Mouse (Mus musculus) limb, embryonic 15.5 days (tissue): Measurements from ENCODE around the gene Kirrel2. TPM values are rescaled to one million over a fixed set of nuclear protein-coding genes. Genes with fewer than 3 reads are reported as not detected.
A peak's percentile ranks its signal among the peaks of the same experiment; 100 is the strongest.

Experiments used
- ATAC-seq: fragments of 200-750 bp; cut with Nextera tagmentation; 2 replicates; pipeline ENCODE4 v1.8.0; 2017; ENCODE audit warnings: low read depth, moderate TSS enrichment; ENCODE audit not compliant: insufficient number of reproducible peaks, low FRiP score, low TSS enrichment
- H3K27ac ChIP-seq: fragments of 300-500 bp; sonication (generic); 2 replicates; pipeline ENCODE4 v1.5.1; 2015; ENCODE audit warnings: moderate library complexity, mild to moderate bottlenecking, inconsistent platforms
- H3K27me3 ChIP-seq: fragments of 300-500 bp; sonication (generic); 2 replicates; pipeline ENCODE4 v1.6.1; 2015; ENCODE audit warnings: inconsistent platforms
- H3K36me3 ChIP-seq: fragments of 300-500 bp; sonication (generic); 2 replicates; pipeline ENCODE4 v1.6.1; 2015; ENCODE audit warnings: inconsistent platforms
- H3K4me1 ChIP-seq: fragments of 300-500 bp; sonication (generic); 2 replicates; pipeline ENCODE4 v1.6.1; 2015; ENCODE audit warnings: inconsistent platforms
- H3K4me2 ChIP-seq: fragments of 300-500 bp; sonication (generic); 2 replicates; pipeline ENCODE4 v1.6.1; 2015; ENCODE audit warnings: mild to moderate bottlenecking, inconsistent platforms
- H3K4me3 ChIP-seq: fragments of 300-500 bp; sonication (generic); 2 replicates; pipeline ENCODE4 v1.5.1; 2015; ENCODE audit warnings: mild to moderate bottlenecking, inconsistent platforms
- H3K9ac ChIP-seq: fragments of 300-500 bp; sonication (generic); 2 replicates; pipeline ENCODE4 v1.6.1; 2015; ENCODE audit warnings: inconsistent platforms
- H3K9me3 ChIP-seq: fragments of 300-500 bp; sonication (generic); 2 replicates; pipeline ENCODE4 v1.6.1; 2016; ENCODE audit warnings: inconsistent platforms
- WGBS: fragments of 180-500 bp; shearing (Covaris S2); methylation state at CpG from one replicate; pipeline ENCODE4 v1.1.7; 2015; 5-methylcytosine and 5-hydroxymethylcytosine counted together
- polyA plus RNA-seq: library from polyadenylated mRNA; unstranded; fragments of >200 nt; fragmentation: Nextera tagmentation; extraction: Ambion mirVana; gene quantifications from 2 replicates; pipeline ENCODE4 v1.2.1, GENCODE M21; 2015

Gene Kirrel2
- polyA plus RNA-seq, 1 experiment from 2014 or later: 0.04 TPM

DNA sequence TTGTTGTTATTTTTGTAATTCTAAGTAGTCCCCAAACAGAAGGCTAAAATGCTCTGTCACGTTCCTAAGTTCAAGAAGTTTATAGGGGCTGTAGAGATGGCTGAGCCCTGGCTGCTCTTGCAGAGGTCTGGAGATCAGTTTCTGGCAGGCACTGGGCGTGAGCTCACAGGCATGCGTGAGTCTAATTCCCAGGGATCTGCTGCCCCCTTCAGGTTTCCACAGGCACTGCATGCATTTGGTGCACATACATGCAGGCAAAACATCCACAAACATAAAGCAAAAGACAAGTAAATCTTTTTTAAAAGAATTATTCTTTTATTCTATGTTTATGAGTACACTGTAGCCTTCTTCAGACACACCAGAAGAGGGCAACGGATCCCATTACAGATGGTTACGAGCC, 14.9 kb upstream of the Kirrel2 start:
- Histone ChIP-seq H3K36me3 (no peaks in the 10 kb centered on the region), H3K4me1 (no peaks in the 10 kb centered on the region), H3K4me3 (no peak overlapping the region), H3K4me2 (no peak overlapping the region), H3K27me3 (peaks cover 26% of the 10 kb centered on the region), H3K27ac (no peak overlapping the region), H3K9ac (no peak overlapping the region), H3K9me3 (no peaks in the 10 kb centered on the region)
- no peak for ATAC-seq
- WGBS: 42% methylated on average over 5 of the region's 5 CpGs

DNA sequence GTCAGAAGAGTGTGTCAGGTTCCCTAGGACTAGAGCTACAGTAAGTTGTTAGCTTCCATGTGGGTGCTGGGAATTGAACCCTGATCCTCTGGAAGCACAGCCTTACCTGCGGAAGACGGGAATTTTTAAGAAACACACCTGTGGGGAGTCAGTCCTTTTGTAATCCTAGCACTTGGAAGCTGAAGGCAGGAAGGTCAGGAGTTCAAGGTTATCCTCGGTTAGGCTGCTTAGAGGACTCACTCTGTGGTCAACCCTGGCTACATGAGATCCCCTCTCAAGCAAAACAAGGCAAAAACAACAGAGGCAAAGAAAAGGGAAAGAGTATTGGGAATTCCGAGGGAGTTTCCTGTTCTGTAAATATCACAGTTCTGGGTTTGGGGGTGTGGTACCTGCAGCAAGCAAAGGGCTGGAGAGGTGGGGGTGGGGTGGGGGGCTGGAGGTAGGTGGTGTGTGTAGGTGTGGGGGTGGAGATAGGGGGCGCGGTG, 7.4 kb upstream of the Kirrel2 start:
- no peaks in the 10 kb centered on the region for H3K4me1 ChIP-seq

DNA sequence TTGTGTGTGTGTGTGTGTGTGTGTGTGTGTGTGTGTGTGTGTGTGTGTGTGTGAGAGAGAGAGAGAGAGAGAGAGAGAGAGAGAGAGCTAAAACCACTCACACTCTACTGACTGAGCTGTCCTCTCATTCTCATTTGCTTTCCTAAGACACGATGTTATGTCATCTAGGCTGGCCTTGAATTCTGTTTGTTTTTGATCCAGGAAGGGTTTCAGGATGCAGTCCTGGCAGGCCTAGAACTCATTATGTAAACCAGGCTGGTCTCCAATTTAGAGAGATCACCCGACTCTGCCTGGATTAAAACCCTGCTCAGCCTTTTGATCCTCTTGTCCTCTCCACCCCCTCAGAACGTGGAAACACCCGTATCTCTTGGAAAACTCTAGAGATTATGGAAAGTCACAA, 6.5 kb upstream of the Kirrel2 start:
- H3K27me3 ChIP-seq: peaks cover 93% of the 10 kb centered on the region
- no peaks in the 10 kb centered on the region for H3K36me3 ChIP-seq
- no peak overlapping the region for H3K27ac ChIP-seq
- H3K9ac ChIP-seq: no peak overlapping the region
- no peaks in the 10 kb centered on the region for H3K4me1 ChIP-seq
- no peak for ATAC-seq
- no peak overlapping the region for H3K4me2 ChIP-seq
- H3K9me3 ChIP-seq: no peaks in the 10 kb centered on the region
- 24% methylated on average over 4 of the region's 4 CpGs for WGBS
- no peak overlapping the region for H3K4me3 ChIP-seq

More for the DNA sequence above, 7.4 kb upstream of the Kirrel2 start:
- Histone ChIP-seq H3K27ac (no peak overlapping the region), H3K4me2 (no peak overlapping the region), H3K9ac (no peak overlapping the region), H3K27me3 (peaks cover 86% of the 10 kb centered on the region), H3K36me3 (no peaks in the 10 kb centered on the region), H3K9me3 (no peaks in the 10 kb centered on the region), H3K4me3 (no peak overlapping the region)
- ATAC-seq: no peak
- 9% methylated on average over 6 of the region's 6 CpGs for WGBS

DNA sequence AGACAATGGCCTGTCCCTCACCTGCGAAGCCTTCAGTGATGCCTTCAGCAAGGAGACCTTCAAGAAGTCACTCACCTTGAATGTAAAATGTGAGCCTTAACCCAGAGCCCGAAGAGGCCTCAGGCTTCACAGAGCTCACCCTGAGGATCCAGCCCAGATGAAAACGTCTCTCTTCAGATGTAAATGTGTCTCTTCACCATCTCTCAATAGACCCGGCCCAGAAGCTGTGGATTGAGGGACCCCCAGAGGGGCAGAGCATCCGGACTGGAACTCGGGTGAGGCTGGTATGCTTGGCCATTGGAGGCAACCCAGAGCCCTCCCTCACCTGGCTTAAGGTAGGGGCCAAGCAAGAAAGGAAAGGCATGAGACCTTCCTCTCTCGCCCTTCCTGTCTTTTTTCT, 6.1 kb upstream of the Kirrel2 start:
- no peak for ATAC-seq
- WGBS: 29% methylated on average over 7 of the region's 7 CpGs
- H3K27ac ChIP-seq: no peak overlapping the region
- peaks cover 96% of the 10 kb centered on the region for H3K27me3 ChIP-seq
- no peak overlapping the region for H3K4me3 ChIP-seq
- H3K4me2 ChIP-seq: no peak overlapping the region
- no peaks in the 10 kb centered on the region for H3K9me3 ChIP-seq
- H3K9ac ChIP-seq: no peak overlapping the region
- H3K36me3 ChIP-seq: no peaks in the 10 kb centered on the region
- no peaks in the 10 kb centered on the region for H3K4me1 ChIP-seq

DNA sequence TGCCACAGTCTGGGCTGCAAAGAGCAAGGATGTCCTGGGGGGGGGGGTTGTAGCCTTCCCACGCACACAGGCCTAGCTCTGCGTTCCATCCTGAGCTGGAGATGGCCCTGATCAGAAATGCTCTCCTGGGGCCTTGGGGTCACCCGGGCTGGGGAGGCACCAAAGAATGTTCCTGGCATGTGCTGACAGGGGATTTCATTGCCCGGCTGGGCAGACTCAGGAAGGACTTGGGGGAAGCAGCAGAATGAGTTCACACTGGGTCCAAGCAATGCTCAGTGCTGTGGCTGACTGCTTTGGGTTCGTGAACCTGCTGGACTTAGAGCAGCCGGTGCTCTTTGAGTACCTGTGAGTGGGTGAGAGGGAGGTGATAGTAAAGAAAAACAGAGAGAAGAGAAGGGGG, 2.0 kb upstream of the Kirrel2 start:
- H3K9me3 ChIP-seq: no peaks in the 10 kb centered on the region
- H3K27me3 ChIP-seq: peaks cover 96% of the 10 kb centered on the region
- H3K4me2 ChIP-seq: no peak overlapping the region
- peaks cover 23% of the 10 kb centered on the region for H3K4me1 ChIP-seq
- ATAC-seq: no peak
- WGBS: 32% methylated on average over 6 of the region's 6 CpGs
- H3K27ac ChIP-seq: no peak overlapping the region
- H3K9ac ChIP-seq: no peak overlapping the region
- no peaks in the 10 kb centered on the region for H3K36me3 ChIP-seq
- H3K4me3 ChIP-seq: no peak overlapping the region

DNA sequence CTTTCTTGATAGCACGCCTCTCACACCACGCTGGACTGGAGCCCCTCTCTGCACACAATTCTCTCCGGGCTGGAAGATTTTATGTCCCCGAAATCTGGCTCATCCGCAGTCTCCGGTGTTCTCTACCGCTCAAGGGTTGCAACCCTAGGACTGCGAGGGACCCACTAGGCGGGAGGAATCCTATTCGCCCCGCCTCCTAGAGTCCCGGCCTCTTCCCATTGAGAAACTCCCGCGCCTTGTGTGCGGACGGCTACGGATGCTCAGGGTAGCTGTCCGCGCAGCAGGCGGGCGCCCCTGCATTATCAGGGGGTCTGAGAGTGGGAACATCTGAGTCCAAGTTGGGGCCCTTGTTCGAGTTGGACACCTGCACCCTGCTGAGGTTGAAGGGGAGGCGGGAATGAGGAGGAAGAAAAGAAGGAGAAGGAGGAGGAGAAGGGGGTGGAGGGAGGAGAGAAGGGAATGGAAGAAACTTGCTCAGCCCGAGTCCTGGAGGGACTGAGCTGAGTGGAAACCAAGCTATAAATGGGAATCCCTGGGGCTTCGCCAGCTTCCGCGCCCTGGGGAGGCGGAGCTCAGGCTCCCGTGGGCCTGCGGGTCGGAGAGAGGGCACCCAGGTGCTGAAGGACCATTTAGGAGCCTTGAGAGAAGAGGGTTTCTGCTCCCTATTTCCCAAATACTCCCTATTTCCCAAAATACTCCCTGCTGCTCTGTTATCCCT, 420 bp downstream of the Kirrel2 start:
- WGBS: 1% methylated on average over 31 of the region's 31 CpGs
- Histone ChIP-seq H3K9me3 (no peaks in the 10 kb centered on the region), H3K9ac (no peak overlapping the region), H3K36me3 (no peaks in the 10 kb centered on the region), H3K4me1 (peaks cover 23% of the 10 kb centered on the region), H3K27me3 (peaks cover 94% of the 10 kb centered on the region), H3K27ac (no peak overlapping the region), H3K4me3 (peak overlapping the region; percentile 14; the same call in 1 of the 2 replicates), H3K4me2 (peak overlapping the region; percentile 33)
- no peak for ATAC-seq

DNA sequence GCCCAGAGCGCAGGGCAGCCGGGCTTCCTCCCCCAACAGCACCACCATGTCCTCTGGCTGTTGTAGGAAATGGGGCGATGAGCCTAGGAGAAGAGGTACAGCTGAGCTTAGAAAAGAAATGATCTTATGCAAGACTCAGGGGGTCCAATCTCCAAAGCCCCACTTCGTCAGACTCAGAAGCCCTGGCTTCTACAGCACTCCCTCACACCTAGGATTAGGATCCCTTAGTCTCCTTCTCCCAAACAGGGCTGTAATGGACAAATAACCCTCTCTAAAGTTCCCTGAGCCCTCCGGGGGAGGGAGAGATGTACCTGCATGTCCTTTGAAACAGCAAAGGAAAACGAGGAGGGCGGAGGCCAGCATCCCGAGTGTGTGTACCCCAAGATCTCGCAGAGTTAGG, 1.0 kb downstream of the Kirrel2 start:
- H3K27ac ChIP-seq: no peak overlapping the region
- no peaks in the 10 kb centered on the region for H3K9me3 ChIP-seq
- H3K36me3 ChIP-seq: no peaks in the 10 kb centered on the region
- peaks cover 90% of the 10 kb centered on the region for H3K27me3 ChIP-seq
- whole genome bisulfite sequencing: 2% methylated on average over 9 of the region's 9 CpGs
- peaks cover 23% of the 10 kb centered on the region for H3K4me1 ChIP-seq
- H3K4me3 ChIP-seq: no peak overlapping the region
- no peak for ATAC-seq
- H3K4me2 ChIP-seq: peak overlapping the region; percentile 33; the same call in 1 of the 2 replicates
- no peak overlapping the region for H3K9ac ChIP-seq

DNA sequence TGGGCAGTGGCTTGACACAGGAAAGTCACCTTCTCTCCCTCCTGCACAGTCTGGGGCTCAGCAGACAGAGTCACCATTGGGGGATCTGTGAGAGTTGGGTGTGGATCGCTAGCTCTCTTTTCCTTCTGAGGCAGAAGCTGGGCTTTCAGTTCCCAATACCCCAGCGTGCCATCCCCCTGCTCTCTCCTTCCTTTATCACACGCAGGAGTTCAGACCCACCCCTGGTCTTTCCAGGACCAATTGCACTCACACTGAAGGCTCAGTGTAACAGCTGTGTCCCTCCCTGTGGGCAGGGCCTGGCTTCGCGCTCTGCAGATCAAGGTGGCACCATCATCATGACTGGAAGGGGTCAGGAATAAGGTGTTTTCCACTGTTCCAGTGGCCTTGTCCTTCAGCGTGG, 3.2 kb downstream of the Kirrel2 start:
- no peak for ATAC-seq
- Histone ChIP-seq H3K4me2 (no peak overlapping the region), H3K4me1 (peaks cover 23% of the 10 kb centered on the region), H3K27ac (no peak overlapping the region), H3K9me3 (no peaks in the 10 kb centered on the region), H3K27me3 (peaks cover 88% of the 10 kb centered on the region), H3K9ac (no peak overlapping the region), H3K36me3 (no peaks in the 10 kb centered on the region), H3K4me3 (no peak overlapping the region)
- 6% methylated on average over 6 of the region's 6 CpGs for WGBS

DNA sequence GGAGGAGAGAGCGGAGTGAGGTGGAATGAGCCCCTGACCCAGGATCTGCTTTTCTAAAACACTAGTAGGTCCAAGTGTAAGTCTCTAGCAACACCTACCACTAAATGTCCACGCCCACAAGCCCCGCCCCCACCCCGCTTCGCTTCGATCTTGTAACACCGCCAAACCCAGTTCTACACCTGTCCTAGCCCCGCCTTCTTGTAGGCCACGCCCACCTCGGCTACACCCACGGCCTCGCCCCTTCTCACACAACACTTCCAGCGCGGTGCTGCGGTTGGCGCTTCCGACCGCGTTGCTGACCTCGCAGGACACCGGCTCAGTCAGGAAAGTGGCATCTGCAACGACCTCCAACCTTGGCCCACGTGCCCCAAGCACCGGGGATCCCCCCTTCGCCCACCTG, 3.7 kb downstream of the Kirrel2 start:
- no peak overlapping the region for H3K9ac ChIP-seq
- ATAC-seq: no peak
- no peak overlapping the region for H3K4me2 ChIP-seq
- H3K9me3 ChIP-seq: no peaks in the 10 kb centered on the region
- peaks cover 23% of the 10 kb centered on the region for H3K4me1 ChIP-seq
- no peaks in the 10 kb centered on the region for H3K36me3 ChIP-seq
- peaks cover 83% of the 10 kb centered on the region for H3K27me3 ChIP-seq
- 2% methylated on average over 25 of the region's 25 CpGs for WGBS
- no peak overlapping the region for H3K4me3 ChIP-seq
- H3K27ac ChIP-seq: no peak overlapping the region

DNA sequence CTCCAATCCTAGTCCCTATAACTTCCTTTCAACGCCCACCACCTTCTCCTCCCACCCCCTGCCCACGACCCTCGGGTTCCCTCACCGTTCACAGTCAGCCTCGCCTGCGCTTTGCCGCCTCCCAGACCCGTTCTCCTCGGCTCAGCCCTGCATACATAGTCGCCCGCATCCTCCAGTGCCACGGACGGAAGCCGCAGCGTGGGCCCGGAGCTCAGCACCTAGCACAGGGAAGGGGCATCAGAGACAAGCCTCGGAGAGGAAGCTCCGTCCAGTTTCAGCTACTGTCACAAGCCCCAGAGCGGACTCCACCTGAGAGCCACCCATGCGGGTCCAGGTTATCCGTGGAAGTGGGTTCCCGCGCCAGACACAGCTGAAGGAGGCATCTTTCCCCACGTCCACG, 4.2 kb downstream of the Kirrel2 start:
- Histone ChIP-seq H3K36me3 (no peaks in the 10 kb centered on the region), H3K27me3 (peaks cover 78% of the 10 kb centered on the region), H3K9me3 (no peaks in the 10 kb centered on the region), H3K27ac (no peak overlapping the region), H3K4me2 (no peak overlapping the region), H3K4me3 (no peak overlapping the region), H3K4me1 (peaks cover 21% of the 10 kb centered on the region), H3K9ac (no peak overlapping the region)
- ATAC-seq: no peak
- 18% methylated on average over 25 of the region's 25 CpGs for WGBS

DNA sequence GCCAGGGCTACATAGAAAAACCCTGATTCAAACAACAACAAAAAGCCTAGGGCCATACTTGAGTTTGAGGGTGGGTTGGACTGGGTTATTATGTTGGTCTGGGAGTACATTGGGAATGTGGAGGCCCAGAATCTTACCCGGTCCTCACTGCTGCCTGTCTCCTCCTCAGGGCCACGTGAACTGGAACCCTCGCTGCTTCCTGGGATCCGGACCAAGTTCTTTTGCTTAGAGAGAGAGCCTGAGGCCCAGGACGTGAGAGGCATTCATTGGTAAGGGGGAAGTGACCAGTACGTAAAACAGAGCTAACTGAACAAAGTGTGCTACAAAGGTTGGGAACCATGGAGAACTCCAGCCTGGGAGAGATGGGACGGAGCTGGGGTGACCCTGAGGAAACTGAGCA, 7.2 kb downstream of the Kirrel2 start:
- no peak overlapping the region for H3K4me2 ChIP-seq
- peaks cover 48% of the 10 kb centered on the region for H3K27me3 ChIP-seq
- no peak overlapping the region for H3K9ac ChIP-seq
- H3K36me3 ChIP-seq: no peaks in the 10 kb centered on the region
- H3K27ac ChIP-seq: no peak overlapping the region
- WGBS: 65% methylated on average over 7 of the region's 7 CpGs
- no peaks in the 10 kb centered on the region for H3K9me3 ChIP-seq
- ATAC-seq: no peak
- H3K4me3 ChIP-seq: no peak overlapping the region
- peaks cover 4% of the 10 kb centered on the region; the same call in 1 of the 2 replicates for H3K4me1 ChIP-seq

DNA sequence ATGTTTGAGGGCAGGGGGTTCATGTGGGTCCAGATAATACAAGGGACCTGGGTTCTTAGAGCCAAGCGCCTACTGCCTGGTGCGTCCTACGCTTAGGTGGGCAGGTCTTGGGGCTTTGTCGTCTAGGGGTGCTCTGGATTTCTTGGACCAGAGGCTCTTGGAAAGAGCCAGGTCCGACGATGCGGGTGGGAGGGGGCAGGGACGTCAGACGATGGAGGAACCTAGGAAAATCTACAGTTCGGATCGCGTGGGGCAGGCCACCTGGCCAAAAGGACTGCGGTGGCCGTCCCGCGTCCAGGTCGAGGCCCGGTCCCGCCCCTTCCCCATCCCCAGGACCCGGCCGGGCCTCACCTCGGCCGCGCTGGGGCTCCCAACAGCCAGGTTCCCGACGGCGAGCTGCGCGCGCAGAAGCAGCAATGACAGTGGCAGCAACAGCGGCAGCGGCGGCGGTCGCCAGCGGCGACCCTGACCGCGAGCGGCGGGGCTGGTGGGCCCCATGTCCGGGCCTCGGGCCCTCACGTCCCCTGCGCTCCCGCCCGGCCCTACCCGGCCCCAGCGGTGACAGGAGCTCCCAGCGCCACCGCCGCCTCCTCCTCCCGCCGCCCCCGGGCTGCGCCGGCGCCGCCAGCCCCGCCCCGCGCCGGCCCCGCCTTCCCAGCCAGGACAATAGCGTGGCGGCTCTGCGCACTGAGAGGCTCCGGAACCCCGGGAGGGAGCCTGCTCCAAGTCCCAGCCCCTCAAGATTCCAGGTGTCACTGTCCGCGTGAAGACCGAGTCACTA, 12.3 kb downstream of the Kirrel2 start, which contains the start of gene Aplp1:
Aplp1 (minus strand) TSS at position 565 of the 781 bp plus-strand sequence.
- H3K27me3 ChIP-seq: peaks cover 20% of the 10 kb centered on the region
- H3K9me3 ChIP-seq: no peaks in the 10 kb centered on the region
- peak; percentile 68; the same call in 1 of the 2 replicates for ATAC-seq
- under 1% methylated on average over 63 of the region's 72 CpGs for WGBS
- no peak within 1 kb of the TSS for H3K27ac ChIP-seq
- H3K4me3 ChIP-seq: peak within 1 kb of the TSS; percentile 64
- peaks cover 18% of the 10 kb centered on the region for H3K4me1 ChIP-seq
- H3K36me3 ChIP-seq: peaks cover 6% of the 10 kb centered on the region; the same call in 1 of the 2 replicates
- H3K9ac ChIP-seq: peak within 1 kb of the TSS; percentile 63
- peak within 1 kb of the TSS; percentile 92 for H3K4me2 ChIP-seq
